Mouse (Mus musculus) gastrocnemius, adult 2 months (tissue): ENCODE results near the gene Igfbp2. TPM values are rescaled to one million over a fixed set of nuclear protein-coding genes. Genes with fewer than 3 reads are reported as not detected.
A peak's percentile ranks its signal among the peaks of the same experiment; 100 is the strongest.

ENCODE experiments used
- DNase-seq: peaks from one replicate; pipeline ENCODE4 v3.0.0; 2022
- H3K27ac ChIP-seq: fragments of 200-600 bp; 2 replicates; pipeline ENCODE4 v1.8.1; 2022; ENCODE audit warnings: mild to moderate bottlenecking
- H3K4me3 ChIP-seq: fragments of 200-600 bp; 2 replicates; pipeline ENCODE4 v1.8.1; 2022; ENCODE audit warnings: mild to moderate bottlenecking, moderate library complexity
- CTCF ChIP-seq: fragments of 200-600 bp; IDR thresholded peaks from 2 replicates; pipeline ENCODE4 v1.8.1; 2022; ENCODE audit warnings: antibody characterized with exemption, mild to moderate bottlenecking, moderate library complexity
- intact Hi-C: fragments of 180-260 bp; cut with DNase I; formaldehyde crosslinking; loops from one replicate; pipeline ENCODE4 v1.15.1; 2025
- total RNA-seq, 2 experiments: library from RNA; stranded (reverse); gene quantifications; 2 replicates each; pipeline ENCODE4 v1.2.3; 2021

Igfbp2 gene
- total RNA-seq, 2 experiments from 2014 or later: not detected

GRCm38 (mm10) chr1:72859963-72860362, 35.7 kb downstream of the Igfbp2 start:
- no peak for DNase-seq
- TF ChIP-seq CTCF: no peak
- Histone ChIP-seq H3K4me3 (no peak overlapping the region), H3K27ac (no peak overlapping the region)
- intact Hi-C loops: loop anchor here (10.0 kb wide), 1 partner anchor 545 kb away; no protein-coding TSS in a partner anchor

- intact Hi-C loops: no loop called here
- H3K4me3 ChIP-seq: no peak overlapping the region
- no peak for TF ChIP-seq CTCF
- no peak for DNase-seq
- H3K27ac ChIP-seq: no peak overlapping the region
Measured at GRCm38 (mm10) chr1:72860502-72860901, 36.2 kb downstream of the Igfbp2 start.

- intact Hi-C loops: no loop called here
- no peak for TF ChIP-seq CTCF
- no peak for DNase-seq
- Histone ChIP-seq H3K4me3 (no peak overlapping the region), H3K27ac (no peak overlapping the region)
Measured at GRCm38 (mm10) chr1:72861702-72862101, 37.4 kb downstream of the Igfbp2 start.

- intact Hi-C loops: no loop called here
- no peak for TF ChIP-seq CTCF
- DNase-seq: no peak
Measured at GRCm38 (mm10) chr1:72862248-72862647, 37.9 kb downstream of the Igfbp2 start.

GRCm38 (mm10) chr1:72863692-72864091, 39.4 kb downstream of the Igfbp2 start:
- DNase-seq: no peak
- Histone ChIP-seq H3K27ac (no peak overlapping the region), H3K4me3 (no peak overlapping the region)
- TF ChIP-seq CTCF: no peak
- intact Hi-C loops: no loop called here

More at GRCm38 (mm10) chr1:72862248-72862647, 37.9 kb downstream of the Igfbp2 start:
- no peak overlapping the region for H3K4me3 ChIP-seq
- H3K27ac ChIP-seq: no peak overlapping the region

- H3K27ac ChIP-seq: peak overlapping the region; percentile 20
- intact Hi-C loops: no loop called here
- DNase-seq: no peak
- H3K4me3 ChIP-seq: no peak overlapping the region
- no peak for TF ChIP-seq CTCF
Measured at GRCm38 (mm10) chr1:72864272-72864671, 40.0 kb downstream of the Igfbp2 start.

GRCm38 (mm10) chr1:72865900-72866299, 41.6 kb downstream of the Igfbp2 start:
- intact Hi-C loops: loop anchor here (2.0 kb wide), 2 partner anchors 753 to 961 kb away; no protein-coding TSS in a partner anchor
- no peak overlapping the region for H3K27ac ChIP-seq
- TF ChIP-seq CTCF: peak; percentile 96
- peak; percentile 76 for DNase-seq
- H3K4me3 ChIP-seq: no peak overlapping the region

- peak overlapping the region; percentile 28; the same call in 1 of the 2 replicates for H3K27ac ChIP-seq
- intact Hi-C loops: loop anchor here (2.0 kb wide), 2 partner anchors 752 to 960 kb away; no protein-coding TSS in a partner anchor
- no peak for DNase-seq
- no peak overlapping the region for H3K4me3 ChIP-seq
- no peak for TF ChIP-seq CTCF
Measured at GRCm38 (mm10) chr1:72866417-72866816, 42.1 kb downstream of the Igfbp2 start.

- TF ChIP-seq CTCF: no peak
- intact Hi-C loops: loop anchor here (2.0 kb wide), 2 partner anchors 751 to 959 kb away; no protein-coding TSS in a partner anchor
- Histone ChIP-seq H3K27ac (peak overlapping the region; percentile 63), H3K4me3 (no peak overlapping the region)
- DNase-seq: peak; percentile 71
Measured at GRCm38 (mm10) chr1:72867346-72867745, 43.0 kb downstream of the Igfbp2 start.

- no peak for DNase-seq
- no peak for TF ChIP-seq CTCF
- Histone ChIP-seq H3K4me3 (peak overlapping the region; percentile 23; the same call in 1 of the 2 replicates), H3K27ac (peak overlapping the region; percentile 89)
- intact Hi-C loops: no loop called here
Measured at GRCm38 (mm10) chr1:72868429-72869215, 44.3 kb downstream of the Igfbp2 start.

- intact Hi-C loops: no loop called here
- peak overlapping the region; percentile 89 for H3K27ac ChIP-seq
- peak overlapping the region; percentile 71; the same call in 1 of the 2 replicates for H3K4me3 ChIP-seq
- no peak; the same call in 1 of the 2 replicates for TF ChIP-seq CTCF
- DNase-seq: peak; percentile 44
Measured at GRCm38 (mm10) chr1:72869275-72869674, 45.0 kb downstream of the Igfbp2 start.

GRCm38 (mm10) chr1:72869681-72870614, 45.6 kb downstream of the Igfbp2 start:
- no peak for TF ChIP-seq CTCF
- peak; percentile 82 for DNase-seq
- intact Hi-C loops: no loop called here
- Histone ChIP-seq H3K4me3 (peak overlapping the region; percentile 71), H3K27ac (peak overlapping the region; percentile 89)
